Mouse (Mus musculus) erythroid progenitor cell, adult 5-6 weeks (primary cell): ENCODE data around the gene Guca2b. TPM values are rescaled to one million over a fixed set of nuclear protein-coding genes. Genes with fewer than 3 reads are reported as not detected.

Source experiments
- ATAC-seq: replicated peaks from 2 replicates; pipeline ENCODE4 v1.8.0; 2016; ENCODE audit warnings: moderate number of reproducible peaks, mild to moderate bottlenecking, moderate TSS enrichment, inconsistent platforms; ENCODE audit not compliant: poor library complexity, low FRiP score, severe bottlenecking
- total RNA-seq, 2 experiments: library from RNA; stranded (forward) in 1 of 2; stranded (reverse) in 1 of 2; fragments of 150-400 nt in 1 of 2; fragments of 186-747, 209-891 nt in 1 of 2; gene quantifications; 2 replicates each; pipeline versions ENCODE4 v1.2.3 to v1.2.4; 2015 to 2017; ENCODE audit warnings: low replicate concordance in 2 of 2

The Guca2b gene
- total RNA-seq, 2 experiments from 2014 or later, result not detected

- ATAC-seq, result no peak
Observed at GRCm38 (mm10) chr4:119609488-119609887, 49.3 kb downstream of the Guca2b start.

Other genes with a start within 250 kb of the Guca2b start
- not detected in 2 replicates for gene Ccdc30, start 243.4 kb downstream of the Guca2b start, total RNA-seq (2015; ENCODE audit: low replicate concordance)
- not detected in 2 replicates for gene Ccdc30, start 243.4 kb downstream of the Guca2b start, total RNA-seq (2017; ENCODE audit: low replicate concordance)
- 10.9 and 23.4 TPM in 2 replicates for gene Ppcs, start 236.5 kb downstream of the Guca2b start, total RNA-seq (2015; ENCODE audit: low replicate concordance)
- gene Ppcs, start 236.5 kb downstream of the Guca2b start, total RNA-seq (2017; ENCODE audit: low replicate concordance), result 5.3 and 17.2 TPM in 2 replicates
- 3.4 TPM in 1 of 2 replicates, not detected in the other for gene Zmynd12, start 236.1 kb downstream of the Guca2b start, total RNA-seq (2015; ENCODE audit: low replicate concordance)
- gene Zmynd12, start 236.1 kb downstream of the Guca2b start, total RNA-seq (2017; ENCODE audit: low replicate concordance), result not detected in 2 replicates
- gene Rimkla, start 166.3 kb downstream of the Guca2b start, total RNA-seq (2015; ENCODE audit: low replicate concordance), result not detected in 2 replicates
- gene Rimkla, start 166.3 kb downstream of the Guca2b start, total RNA-seq (2017; ENCODE audit: low replicate concordance), result not detected in 2 replicates
- gene Foxj3, start 122.0 kb downstream of the Guca2b start, total RNA-seq (2015; ENCODE audit: low replicate concordance), result 13.7 and 17.2 TPM in 2 replicates
- 10.1 and 10.3 TPM in 2 replicates for gene Foxj3, start 122.0 kb downstream of the Guca2b start, total RNA-seq (2017; ENCODE audit: low replicate concordance)
- gene Frg2f1, start 119.4 kb downstream of the Guca2b start, total RNA-seq (2015; ENCODE audit: low replicate concordance), result not detected in 2 replicates
- gene Frg2f1, start 119.4 kb downstream of the Guca2b start, total RNA-seq (2017; ENCODE audit: low replicate concordance), result 1.2 TPM in 1 of 2 replicates, not detected in the other
- not detected in 2 replicates for gene Guca2a, start 21.2 kb downstream of the Guca2b start, total RNA-seq (2015; ENCODE audit: low replicate concordance)
- gene Guca2a, start 21.2 kb downstream of the Guca2b start, total RNA-seq (2017; ENCODE audit: low replicate concordance), result not detected in 2 replicates
- 2.1 and 2.2 TPM in 2 replicates for gene Hivep3, start 74.8 kb upstream of the Guca2b start, total RNA-seq (2015; ENCODE audit: low replicate concordance)
- 0.15 TPM in 1 of 2 replicates, not detected in the other for gene Hivep3, start 74.8 kb upstream of the Guca2b start, total RNA-seq (2017; ENCODE audit: low replicate concordance)